Mouse (Mus musculus) heart, postnatal 0 days (tissue): ENCODE results near the gene Sun1.

Experiments used
- CTCF ChIP-seq: IDR thresholded peaks from 2 replicates; pipeline ENCODE4 v1.5.1; 2016; ENCODE audit warnings: antibody characterized with exemption, control low read depth, low read depth
- EP300 ChIP-seq: IDR thresholded peaks from 2 replicates; pipeline ENCODE4 v1.6.1; 2016; ENCODE audit warnings: antibody characterized with exemption, low read depth

GRCm38 (mm10) chr5:139248846-139249245 is 48.4 kb downstream of the Sun1 start:
- TF ChIP-seq CTCF (no peak), EP300 (no peak)
